Mouse (Mus musculus) c-Kit-positive CD71-positive TER-119-positive erythroid progenitor cells, embryonic 14.5 days (primary cell): ENCODE measurements around the gene Khdrbs1.
"Not testable (repeated sequence)": the region's sequence is repeated elsewhere in the genome, so short reads cannot be mapped to it uniquely, and the experiment has no call there.

Experiments
- DNase-seq: peaks from one replicate; pipeline ENCODE4 v3.0.0-alpha.2; 2013; ENCODE audit warnings: low spot score

Gene Khdrbs1

GRCm38 (mm10) chr4:129743494-129743893, 1.4 kb upstream of the Khdrbs1 start:
- DNase-seq: peak; percentile 18

GRCm38 (mm10) chr4:129743010-129743390, 897 bp upstream of the Khdrbs1 start:
- no peak for DNase-seq

- no peak for DNase-seq
These were observed 200 bp downstream of the Khdrbs1 start for GRCm38 (mm10) chr4:129741974-129742231.

GRCm38 (mm10) chr4:129741251-129741973, 691 bp downstream of the Khdrbs1 start:
- peak; percentile 61 for DNase-seq

- no peak for DNase-seq
These were observed 2.9 kb downstream of the Khdrbs1 start for GRCm38 (mm10) chr4:129739111-129739645.

- DNase-seq: no peak
These were observed 5.9 kb downstream of the Khdrbs1 start for GRCm38 (mm10) chr4:129736173-129736572.

GRCm38 (mm10) chr4:129735485-129735884, 6.6 kb downstream of the Khdrbs1 start:
- not testable (repeated sequence) for DNase-seq

- DNase-seq: no peak
These were observed 10.7 kb downstream of the Khdrbs1 start for GRCm38 (mm10) chr4:129731423-129731822.

GRCm38 (mm10) chr4:129716310-129716709, 25.8 kb downstream of the Khdrbs1 start:
- DNase-seq: no peak

GRCm38 (mm10) chr4:129709486-129710129, 32.5 kb downstream of the Khdrbs1 start:
- no peak for DNase-seq

GRCm38 (mm10) chr4:129706750-129707149, 35.4 kb downstream of the Khdrbs1 start:
- DNase-seq: no peak

- no peak for DNase-seq
These were observed 39.6 kb downstream of the Khdrbs1 start for GRCm38 (mm10) chr4:129702454-129702853.

- peak; percentile 90 for DNase-seq
These were observed 40.4 kb downstream of the Khdrbs1 start for GRCm38 (mm10) chr4:129701503-129702377.

GRCm38 (mm10) chr4:129700661-129701060, 41.4 kb downstream of the Khdrbs1 start:
- DNase-seq: not testable (repeated sequence)

GRCm38 (mm10) chr4:129700216-129700615, 41.9 kb downstream of the Khdrbs1 start:
- DNase-seq: no peak

- no peak for DNase-seq
These were observed 44.9 kb downstream of the Khdrbs1 start for GRCm38 (mm10) chr4:129697191-129697590.

GRCm38 (mm10) chr4:129696158-129696985, 45.7 kb downstream of the Khdrbs1 start, which contains the start of gene Tmem39b:
Tmem39b (minus strand) TSS chr4:129696838.
- peak; percentile 80 for DNase-seq

GRCm38 (mm10) chr4:129695815-129696157, 46.3 kb downstream of the Khdrbs1 start:
- DNase-seq: no peak

GRCm38 (mm10) chr4:129684531-129684930, 57.6 kb downstream of the Khdrbs1 start:
- no peak for DNase-seq

- DNase-seq: no peak
These were observed 58.1 kb downstream of the Khdrbs1 start for GRCm38 (mm10) chr4:129683901-129684493.

GRCm38 (mm10) chr4:129681837-129682236, 60.3 kb downstream of the Khdrbs1 start:
- no peak for DNase-seq
